Mouse (Mus musculus) small intestine, adult 2 months (tissue): ENCODE results near the gene Gm10392. TPM values are rescaled to one million over a fixed set of nuclear protein-coding genes. Genes with fewer than 3 reads are reported as not detected.
A peak's percentile ranks its signal among the peaks of the same experiment; 100 is the strongest.

Experiments used
- H3K27ac ChIP-seq: fragments of 200-500 bp; 2 replicates; pipeline ENCODE4 v1.5.1; 2012; ENCODE audit warnings: low read depth, low read length, control low read depth, inconsistent platforms; ENCODE audit not compliant: insufficient read depth
- H3K27me3 ChIP-seq: fragments of 200-500 bp; 2 replicates; pipeline ENCODE4 v1.6.1; 2012; ENCODE audit warnings: mild to moderate bottlenecking, moderate library complexity, low read length, inconsistent platforms; ENCODE audit not compliant: control insufficient read depth, insufficient read depth
- H3K36me3 ChIP-seq: fragments of 200-500 bp; 2 replicates; pipeline ENCODE4 v1.6.1; 2012; ENCODE audit warnings: mild to moderate bottlenecking, low read length, control low read depth, inconsistent platforms; ENCODE audit not compliant: control insufficient read depth, insufficient read depth
- H3K4me1 ChIP-seq: fragments of 200-500 bp; 2 replicates; pipeline ENCODE4 v1.6.1; 2012; ENCODE audit warnings: low read length, inconsistent platforms, mixed read lengths; ENCODE audit not compliant: control insufficient read depth, insufficient read depth, insufficient read length
- H3K4me3 ChIP-seq: fragments of 200-500 bp; 2 replicates; pipeline ENCODE4 v1.5.1; 2012; ENCODE audit warnings: low read depth, mild to moderate bottlenecking, control low read depth, inconsistent platforms, low read length, moderate library complexity
- CTCF ChIP-seq: fragments of 200-500 bp; IDR thresholded peaks from 2 replicates; pipeline ENCODE4 v1.5.1; 2012; ENCODE audit warnings: low read depth, mild to moderate bottlenecking, control low read depth, inconsistent platforms, low read length, moderate library complexity, mixed read lengths; ENCODE audit not compliant: insufficient replicate concordance, insufficient read length; ENCODE audit errors: extremely low read depth
- POLR2A ChIP-seq: fragments of 200-500 bp; IDR thresholded peaks from 2 replicates; pipeline ENCODE4 v1.6.1; 2012; ENCODE audit warnings: low read depth, mild to moderate bottlenecking, control low read depth, inconsistent platforms, low read length, moderate library complexity
- WGBS: fragments of 180-500 bp; shearing (Covaris S2); methylation state at CpG from one replicate; pipeline ENCODE4 v1.1.7; 2018; 5-methylcytosine and 5-hydroxymethylcytosine counted together
- polyA plus RNA-seq: library from polyadenylated mRNA; depleted of rRNA; stranded (reverse); fragments of >200 nt; gene quantifications from 2 replicates; pipeline ENCODE4 v1.2.3, GENCODE M21; 2012

Gene Gm10392
- polyA plus RNA-seq, 1 experiment, result not detected

- H3K27me3 ChIP-seq, result no peaks in the 10 kb centered on the region
- H3K4me1 ChIP-seq, result peaks cover 19% of the 10 kb centered on the region
- no peak overlapping the region for H3K4me3 ChIP-seq
- H3K27ac ChIP-seq, result no peak overlapping the region
- TF ChIP-seq CTCF (no peak), POLR2A (no peak)
- 57% methylated on average over 6 of the region's 6 CpGs for WGBS
- H3K36me3 ChIP-seq, result no peaks in the 10 kb centered on the region
These were observed 28.5 kb downstream of the Gm10392 start for GRCm38 (mm10) chr11:77490451-77490850.

DNA sequence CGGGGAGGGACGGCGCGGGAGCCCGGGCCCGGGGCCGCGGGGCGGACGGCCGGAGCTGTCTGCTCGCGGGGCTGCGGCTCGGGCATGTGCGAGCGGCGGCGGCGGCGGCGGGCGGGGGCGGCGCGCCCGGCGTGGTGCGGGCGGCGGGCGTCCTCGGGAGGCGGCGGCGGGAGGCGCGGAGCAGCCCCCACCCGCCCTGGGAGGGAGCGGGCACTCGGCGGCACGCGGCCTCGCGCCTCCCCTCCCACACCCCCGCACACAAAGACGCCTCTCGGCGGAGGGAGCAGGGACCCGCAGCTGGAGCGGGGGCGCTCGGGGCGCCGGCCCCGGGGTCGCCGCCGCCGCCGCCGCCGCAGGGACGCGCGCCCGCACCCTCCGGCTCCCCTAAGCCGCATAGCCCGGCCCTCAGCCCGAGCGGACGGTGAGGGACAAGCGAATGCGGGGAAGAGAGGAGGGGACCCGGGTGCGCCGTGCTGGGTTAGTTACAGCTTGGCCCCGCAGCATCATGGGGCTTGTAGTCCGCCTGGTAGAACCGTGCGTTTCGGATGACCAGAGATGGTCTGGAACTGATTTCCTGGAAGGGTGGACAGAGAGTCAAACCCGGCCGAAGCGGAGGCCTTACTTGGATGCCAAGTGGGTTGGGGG, 29.3 kb downstream of the Gm10392 start, which contains the start of gene Ankrd13b:
Gene Ankrd13b (minus strand): TSS at position 88 of the 645 bp plus-strand sequence.
- H3K27ac ChIP-seq, result no peak within 1 kb of the TSS

GRCm38 (mm10) chr11:77488771-77489581, 30.0 kb downstream of the Gm10392 start:
- Histone ChIP-seq H3K4me3 (peak overlapping the region; percentile 63), H3K4me1 (peaks cover 13% of the 10 kb centered on the region), H3K27ac (no peak overlapping the region), H3K27me3 (no peaks in the 10 kb centered on the region), H3K36me3 (no peaks in the 10 kb centered on the region)
- no peak for TF ChIP-seq CTCF
- TF ChIP-seq POLR2A, result no peak
- WGBS, result 5% methylated on average over 55 of the region's 55 CpGs

More for the DNA sequence above, 29.3 kb downstream of the Gm10392 start, which contains the start of gene Ankrd13b:
- Histone ChIP-seq H3K4me1 (peaks cover 14% of the 10 kb centered on the region), H3K36me3 (no peaks in the 10 kb centered on the region), H3K4me3 (peak within 1 kb of the TSS; percentile 63), H3K27me3 (no peaks in the 10 kb centered on the region)
- WGBS, result 1% methylated on average over 65 of the region's 87 CpGs
- no peak for TF ChIP-seq POLR2A
- TF ChIP-seq CTCF, result no peak

GRCm38 (mm10) chr11:77486798-77487197, 32.2 kb downstream of the Gm10392 start:
- H3K4me3 ChIP-seq, result no peak overlapping the region
- TF ChIP-seq POLR2A, result no peak
- no peak for TF ChIP-seq CTCF
- peaks cover 11% of the 10 kb centered on the region for H3K4me1 ChIP-seq
- no peaks in the 10 kb centered on the region for H3K27me3 ChIP-seq
- 62% methylated on average over 5 of the region's 5 CpGs for WGBS
- no peak overlapping the region for H3K27ac ChIP-seq
- no peaks in the 10 kb centered on the region for H3K36me3 ChIP-seq

DNA sequence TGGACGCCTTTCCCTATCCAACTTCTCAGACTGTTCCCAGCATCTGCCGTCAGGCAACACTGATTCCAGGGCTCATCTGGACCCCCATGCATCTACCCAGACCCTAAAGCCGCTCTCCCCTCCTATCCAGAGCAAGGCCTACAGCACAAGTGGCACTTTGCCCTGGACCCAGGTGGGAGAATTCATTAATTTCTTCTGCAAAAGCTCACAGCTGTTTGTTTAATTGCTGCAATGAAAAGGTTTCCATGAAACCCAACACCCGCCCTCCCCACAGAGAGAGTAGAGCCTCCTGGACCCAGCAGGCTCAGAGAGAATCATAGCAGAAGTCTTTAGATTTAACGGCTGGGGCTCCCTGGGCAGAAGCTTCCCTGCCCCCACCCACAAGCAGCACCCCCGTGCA, 33.8 kb downstream of the Gm10392 start:
- WGBS, result 78% methylated on average over 6 of the region's 6 CpGs

DNA sequence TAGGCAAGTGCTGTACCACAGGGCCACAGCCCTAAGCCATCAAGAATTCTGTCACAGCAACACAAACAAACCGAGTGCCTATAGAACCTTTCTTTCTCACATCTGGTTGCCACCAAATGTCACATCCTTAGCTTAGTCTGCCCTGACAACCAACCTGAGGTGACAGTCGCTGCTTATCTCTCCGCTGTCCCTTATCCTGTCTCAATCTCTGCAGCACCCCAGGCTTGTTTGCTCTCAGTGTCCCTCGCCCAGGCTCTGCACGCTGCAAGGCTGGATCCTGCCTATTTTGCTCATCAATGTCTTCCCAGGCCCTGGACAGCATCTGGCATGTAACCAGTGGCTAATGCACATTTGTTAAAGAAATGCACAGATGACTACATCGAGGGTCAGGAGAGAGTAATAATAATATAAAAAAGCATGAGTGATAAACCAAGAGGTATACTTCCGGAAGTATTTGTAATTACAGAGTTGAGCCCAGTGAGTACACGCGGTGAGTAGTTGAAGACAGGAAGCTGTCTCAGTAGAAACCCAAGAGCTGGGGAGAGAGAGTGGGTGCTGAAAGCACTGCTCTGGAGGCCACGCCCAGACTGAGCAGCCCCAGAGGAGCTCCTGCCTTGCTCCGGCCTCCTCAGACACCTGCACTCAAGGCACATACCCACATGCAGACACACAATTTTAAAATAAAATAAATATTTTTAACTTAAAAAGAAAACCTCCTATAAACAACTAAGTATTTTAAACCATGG, 35.3 kb downstream of the Gm10392 start:
- 41% methylated on average over 11 of the region's 11 CpGs for WGBS
- no peak for TF ChIP-seq CTCF
- no peak for TF ChIP-seq POLR2A
- H3K27me3 ChIP-seq, result no peaks in the 10 kb centered on the region
- no peak overlapping the region for H3K4me3 ChIP-seq
- no peaks in the 10 kb centered on the region for H3K36me3 ChIP-seq
- no peak overlapping the region for H3K27ac ChIP-seq
- H3K4me1 ChIP-seq, result no peaks in the 10 kb centered on the region

More for the DNA sequence above, 33.8 kb downstream of the Gm10392 start:
- H3K36me3 ChIP-seq, result no peaks in the 10 kb centered on the region
- TF ChIP-seq CTCF, result no peak
- TF ChIP-seq POLR2A, result no peak
- peaks cover 6% of the 10 kb centered on the region for H3K4me1 ChIP-seq
- H3K4me3 ChIP-seq, result no peak overlapping the region
- no peak overlapping the region for H3K27ac ChIP-seq
- no peaks in the 10 kb centered on the region for H3K27me3 ChIP-seq
